In the genomic region with DNA sequence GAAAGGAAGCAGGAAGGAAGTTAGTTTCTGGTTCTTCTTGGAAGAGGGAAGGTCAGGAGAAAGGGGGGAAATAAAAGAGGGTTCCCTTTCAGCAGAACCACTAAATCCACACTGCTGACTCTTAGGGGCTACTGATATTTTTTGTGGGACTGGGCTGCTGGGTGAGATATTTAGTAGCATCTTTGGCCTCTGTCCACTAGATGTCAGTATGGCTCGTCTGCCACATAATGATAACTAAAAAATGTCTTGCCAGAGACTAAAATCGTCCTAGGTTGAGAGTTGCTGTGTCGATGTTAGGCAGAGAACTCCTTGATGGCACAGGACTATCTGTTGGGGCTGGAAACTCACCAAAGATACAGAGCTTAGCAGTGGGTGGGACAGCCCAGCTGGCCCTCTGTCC, we compare ENCODE assay signal across 10 mouse cellular contexts. TPM values are rescaled to one million over a fixed set of nuclear protein-coding genes. Genes with fewer than 3 reads are reported as not detected.
DNase-seq lines count a peak whose midpoint lies in the region; ATAC-seq and TF ChIP-seq lines count a peak whose summit lies in the region.
"Had no signal": no experiment of that assay in that cellular context is flagged by ENCODE, and none has a peak within 500 bp of the region (broad histone marks: within the 10 kb centered on the region; RNA-seq: fewer than 3 reads in every experiment).

No protein-coding gene starts in this region.

- H3K4me1 ChIP-seq in hindbrain, embryonic 14.5 days (replicated peaks; ENCODE audit: control insufficient read depth, insufficient read depth, low read length), result no peaks in the 10 kb centered on the region
- no peaks in the 10 kb centered on the region; the same call in 1 of the 2 replicates for H3K4me1 ChIP-seq in hindbrain, embryonic 12.5 days
- peaks cover 9% of the 10 kb centered on the region; the same call in 1 of the 2 replicates for H3K4me1 ChIP-seq in midbrain, embryonic 16.5 days (ENCODE audit: control insufficient read depth, insufficient read depth, low read length)
- H3K4me1 ChIP-seq in midbrain, embryonic 10.5 days, result peaks cover 7% of the 10 kb centered on the region; the same call in 1 of the 2 replicates

- WGBS in hindbrain, embryonic 14.5 days, result 15% methylated on average over 3 of the region's 3 CpGs
- WGBS in hindbrain, embryonic 12.5 days, result 17% methylated on average over 3 of the region's 3 CpGs
- 6% methylated on average over 3 of the region's 3 CpGs for WGBS in midbrain, embryonic 16.5 days
- WGBS in midbrain, embryonic 10.5 days, result 20% methylated on average over 3 of the region's 3 CpGs

- no peak overlapping the region for H3K4me2 ChIP-seq in hindbrain, embryonic 14.5 days (replicated peaks)
- no peak overlapping the region for H3K4me2 ChIP-seq in hindbrain, embryonic 12.5 days (replicated peaks)
- H3K4me2 ChIP-seq in midbrain, embryonic 16.5 days (ENCODE audit: low read length), result no peak overlapping the region

- H3K27ac ChIP-seq in hindbrain, embryonic 14.5 days, result no peak overlapping the region
- H3K27ac ChIP-seq in hindbrain, embryonic 12.5 days, result no peak overlapping the region
- H3K27ac ChIP-seq in midbrain, embryonic 16.5 days (ENCODE audit: low read length), result no peak overlapping the region
- H3K27ac ChIP-seq in midbrain, embryonic 10.5 days (replicated peaks), result no peak overlapping the region

- H3K9me3 ChIP-seq in hindbrain, embryonic 14.5 days (ENCODE audit: control insufficient read depth, low read length), result no peaks in the 10 kb centered on the region
- H3K9me3 ChIP-seq in hindbrain, embryonic 12.5 days (replicated peaks), result no peaks in the 10 kb centered on the region
- H3K9me3 ChIP-seq in midbrain, embryonic 16.5 days (replicated peaks; ENCODE audit: control insufficient read depth, low read length, poor library complexity, severe bottlenecking), result no peaks in the 10 kb centered on the region
- no peaks in the 10 kb centered on the region for H3K9me3 ChIP-seq in midbrain, embryonic 10.5 days (replicated peaks)

- H3K4me3 ChIP-seq in hindbrain, embryonic 14.5 days (replicated peaks; ENCODE audit: low read length), result no peak overlapping the region
- no peak overlapping the region for H3K4me3 ChIP-seq in hindbrain, embryonic 12.5 days
- H3K4me3 ChIP-seq in midbrain, embryonic 16.5 days (ENCODE audit: low read depth, low read length), result no peak overlapping the region
- no peak overlapping the region for H3K4me3 ChIP-seq in midbrain, embryonic 10.5 days

- peak; percentile 62 for TF ChIP-seq CTCF in brain, embryonic 14.5 days (IDR thresholded peaks at IDR 0.05; ENCODE audit: borderline replicate concordance, extremely low read depth, insufficient read depth, insufficient read length)

- ATAC-seq in hindbrain, embryonic 14.5 days (ENCODE audit: low FRiP score), result no peak
- ATAC-seq in hindbrain, embryonic 12.5 days (ENCODE audit: low FRiP score), result no peak
- no peak for ATAC-seq in midbrain, embryonic 16.5 days

- TF ChIP-seq POLR2A in brain, embryonic 14.5 days (IDR thresholded peaks at IDR 0.05; ENCODE audit: borderline replicate concordance, extremely low read depth, insufficient read depth, insufficient read length, poor library complexity, severe bottlenecking), result no peak

- H3K9ac ChIP-seq in hindbrain, embryonic 14.5 days, result no peak overlapping the region
- H3K9ac ChIP-seq in hindbrain, embryonic 12.5 days, result no peak overlapping the region
- 0 out of 2 replicates have a peak overlapping the region, but pooled peaks have one; percentile 25 for H3K9ac ChIP-seq in midbrain, embryonic 16.5 days (ENCODE audit: low read depth, low read length)

- peak; percentile 67 for DNase-seq in hindbrain, embryonic 14.5 days (ENCODE audit: low spot score)
- no peak for DNase-seq in midbrain, embryonic 10.5 days (ENCODE audit: low spot score)
- DNase-seq in brain, embryonic 14.5 days (ENCODE audit: low read depth), result peak; percentile 62
- peak; percentile 17 for DNase-seq in retina, postnatal 7 days (ENCODE audit: low read depth, low spot score)
- DNase-seq in adrenal gland, adult 8-10 months, result no peak
- no peak for DNase-seq in layer of hippocampus, adult 8-10 months (ENCODE audit: low spot score in 2 of 2)
- DNase-seq: adrenal gland, adult 2 months had no signal

- no peaks in the 10 kb centered on the region for H3K36me3 ChIP-seq in hindbrain, embryonic 14.5 days (replicated peaks; ENCODE audit: control insufficient read depth, insufficient read depth)
- H3K36me3 ChIP-seq in hindbrain, embryonic 12.5 days, result no peaks in the 10 kb centered on the region
- H3K36me3 ChIP-seq in midbrain, embryonic 16.5 days (ENCODE audit: control insufficient read depth, insufficient read depth, low read length), result no peaks in the 10 kb centered on the region
- H3K36me3 ChIP-seq in midbrain, embryonic 10.5 days, result no peaks in the 10 kb centered on the region

- no peaks in the 10 kb centered on the region for H3K27me3 ChIP-seq in hindbrain, embryonic 14.5 days (ENCODE audit: control insufficient read depth, insufficient read depth, low read length)
- no peaks in the 10 kb centered on the region for H3K27me3 ChIP-seq in hindbrain, embryonic 12.5 days
- no peaks in the 10 kb centered on the region for H3K27me3 ChIP-seq in midbrain, embryonic 16.5 days (ENCODE audit: control insufficient read depth, insufficient read depth, low read depth, low read length)
- no peaks in the 10 kb centered on the region for H3K27me3 ChIP-seq in midbrain, embryonic 10.5 days (ENCODE audit: low read depth, poor library complexity, severe bottlenecking)

RNA-seq across cellular contexts. Expression of a gene that starts 14.4 kb away (rescaled TPM):
- 0.17 and 0.78 TPM in 2 replicates for polyA plus RNA-seq in hindbrain, embryonic 14.5 days (2014; fragmentation: Nextera tagmentation; extraction: Ambion mirVana)
- 0.30 and 0.36 TPM in 2 replicates for polyA plus RNA-seq in hindbrain, embryonic 12.5 days (2016; fragmentation: Nextera tagmentation; extraction: Ambion mirVana)
- polyA plus RNA-seq in midbrain, embryonic 16.5 days (2015; fragmentation: Nextera tagmentation; extraction: Ambion mirVana), result 0.25 and 0.36 TPM in 2 replicates
- 0.19 and 0.25 TPM in 2 replicates for polyA plus RNA-seq in midbrain, embryonic 10.5 days (2016; fragmentation: Nextera tagmentation; extraction: Ambion mirVana)
- 0.39 and 0.49 TPM in 2 replicates for polyA plus RNA-seq in brain, embryonic 14.5 days (2012; rRNA removed)
- total RNA-seq in adrenal gland, adult 8-10 months (2022), result under 1 TPM in 2 of 4 experiments, not detected in 2; 0.24 to 0.35 TPM
- total RNA-seq in layer of hippocampus, adult 8-10 months (2022), result not detected
- total RNA-seq: heart, postnatal 25 days had no signal

RNA-seq across cellular contexts. Expression of a gene that starts 18.5 kb away (rescaled TPM):
- 0.20 and 0.27 TPM in 2 replicates for polyA plus RNA-seq in hindbrain, embryonic 14.5 days (2014; fragmentation: Nextera tagmentation; extraction: Ambion mirVana)
- not detected in 2 replicates for polyA plus RNA-seq in hindbrain, embryonic 12.5 days (2016; fragmentation: Nextera tagmentation; extraction: Ambion mirVana)
- 0.88 and 1.0 TPM in 2 replicates for polyA plus RNA-seq in midbrain, embryonic 16.5 days (2015; fragmentation: Nextera tagmentation; extraction: Ambion mirVana)
- polyA plus RNA-seq in midbrain, embryonic 10.5 days (2016; fragmentation: Nextera tagmentation; extraction: Ambion mirVana), result not detected in 2 replicates
- 0.21 and 0.23 TPM in 2 replicates for polyA plus RNA-seq in brain, embryonic 14.5 days (2012; rRNA removed)
- total RNA-seq in adrenal gland, adult 8-10 months (2022), result not detected
- under 1 TPM; 0.16 to 0.22 (median 0.18) TPM for total RNA-seq in layer of hippocampus, adult 8-10 months (2022)

RNA-seq across cellular contexts. Expression of a gene that starts 46.7 kb away (rescaled TPM):
- not detected in 2 replicates for polyA plus RNA-seq in hindbrain, embryonic 14.5 days (2014; fragmentation: Nextera tagmentation; extraction: Ambion mirVana)
- not detected in 2 replicates for polyA plus RNA-seq in hindbrain, embryonic 12.5 days (2016; fragmentation: Nextera tagmentation; extraction: Ambion mirVana)
- not detected in 2 replicates for polyA plus RNA-seq in midbrain, embryonic 16.5 days (2015; fragmentation: Nextera tagmentation; extraction: Ambion mirVana)
- polyA plus RNA-seq in midbrain, embryonic 10.5 days (2016; fragmentation: Nextera tagmentation; extraction: Ambion mirVana), result not detected in 2 replicates
- not detected in 2 replicates for polyA plus RNA-seq in brain, embryonic 14.5 days (2012; rRNA removed)
- total RNA-seq in adrenal gland, adult 8-10 months (2022), result not detected
- total RNA-seq in layer of hippocampus, adult 8-10 months (2022), result not detected
- total RNA-seq: adrenal gland, adult 2 months; heart, postnatal 25 days had no signal
- polyA plus RNA-seq: adrenal gland, adult 2 months had no signal

RNA-seq across cellular contexts. Expression of a gene that starts 48.5 kb away (rescaled TPM):
- polyA plus RNA-seq in hindbrain, embryonic 14.5 days (2014; fragmentation: Nextera tagmentation; extraction: Ambion mirVana), result not detected in 2 replicates
- polyA plus RNA-seq in hindbrain, embryonic 12.5 days (2016; fragmentation: Nextera tagmentation; extraction: Ambion mirVana), result not detected in 2 replicates
- not detected in 2 replicates for polyA plus RNA-seq in midbrain, embryonic 16.5 days (2015; fragmentation: Nextera tagmentation; extraction: Ambion mirVana)
- not detected in 2 replicates for polyA plus RNA-seq in midbrain, embryonic 10.5 days (2016; fragmentation: Nextera tagmentation; extraction: Ambion mirVana)
- polyA plus RNA-seq in brain, embryonic 14.5 days (2012; rRNA removed), result not detected in 2 replicates
- total RNA-seq in adrenal gland, adult 8-10 months (2022), result under 1 TPM in 1 of 4 experiments, not detected in 3; 0.87 TPM
- under 1 TPM in 2 of 4 experiments, not detected in 2; 0.32 to 0.35 TPM for total RNA-seq in layer of hippocampus, adult 8-10 months (2022)
- total RNA-seq: adrenal gland, adult 2 months; heart, postnatal 25 days had no signal
- polyA plus RNA-seq: adrenal gland, adult 2 months had no signal

Comparison
In these comparisons a context has a peak if more than half of its experiments do, and no peak if none do; other contexts are left out.
1. DNase-seq: peak in hindbrain, embryonic 14.5 days (single experiment), brain, embryonic 14.5 days (single experiment) and retina, postnatal 7 days (single experiment); none in midbrain, embryonic 10.5 days (single experiment), adrenal gland, adult 8-10 months (single experiment) and layer of hippocampus, adult 8-10 months (0 of 2).